Mouse (Mus musculus) testis, adult 2 months (tissue): Measurements from ENCODE around the gene Slain2.
"Not testable (repeated sequence)": the region's sequence is repeated elsewhere in the genome, so short reads cannot be mapped to it uniquely, and the experiment has no call there.

ENCODE experiments used
- CTCF ChIP-seq: fragments of 200-500 bp; IDR thresholded peaks from 2 replicates; pipeline ENCODE4 v1.5.1; 2012; ENCODE audit warnings: low read depth, mild to moderate bottlenecking, inconsistent platforms, low read length, moderate library complexity; ENCODE audit not compliant: control insufficient read depth, insufficient read depth, insufficient replicate concordance
- POLR2A ChIP-seq: fragments of 200-500 bp; IDR thresholded peaks from 2 replicates; pipeline ENCODE4 v1.6.1; 2012; ENCODE audit warnings: low read depth, mild to moderate bottlenecking, inconsistent platforms, low read length, moderate library complexity; ENCODE audit not compliant: control insufficient read depth

DNA sequence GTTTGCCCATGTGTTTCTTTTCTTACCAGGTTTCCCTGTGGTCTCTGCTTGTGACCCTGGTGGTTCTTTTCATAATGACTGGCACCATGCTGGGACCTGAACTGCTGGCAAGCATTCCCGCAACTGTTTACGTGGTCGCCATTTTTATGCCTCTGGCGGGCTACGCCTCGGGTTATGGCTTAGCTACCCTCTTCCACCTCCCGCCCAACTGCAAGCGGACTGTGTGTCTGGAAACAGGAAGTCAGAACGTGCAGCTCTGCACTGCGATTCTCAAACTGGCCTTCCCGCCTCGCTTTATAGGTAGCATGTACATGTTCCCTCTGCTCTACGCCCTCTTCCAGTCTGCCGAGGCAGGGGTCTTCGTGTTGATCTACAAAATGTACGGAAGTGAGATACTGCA, 97.7 kb downstream of the Slain2 start:
- not testable (repeated sequence) for TF ChIP-seq CTCF, POLR2A
